Mouse (Mus musculus): ENCODE data around the gene Zscan25. TPM values are rescaled to one million over a fixed set of nuclear protein-coding genes. Genes with fewer than 3 reads are reported as not detected.
"Not testable (repeated sequence)": the region's sequence is repeated elsewhere in the genome, so short reads cannot be mapped to it uniquely, and the experiment has no call there.

The Zscan25 gene
- polyA plus RNA-seq, 1 experiment from 2014 or later = 0.51 TPM

DNA sequence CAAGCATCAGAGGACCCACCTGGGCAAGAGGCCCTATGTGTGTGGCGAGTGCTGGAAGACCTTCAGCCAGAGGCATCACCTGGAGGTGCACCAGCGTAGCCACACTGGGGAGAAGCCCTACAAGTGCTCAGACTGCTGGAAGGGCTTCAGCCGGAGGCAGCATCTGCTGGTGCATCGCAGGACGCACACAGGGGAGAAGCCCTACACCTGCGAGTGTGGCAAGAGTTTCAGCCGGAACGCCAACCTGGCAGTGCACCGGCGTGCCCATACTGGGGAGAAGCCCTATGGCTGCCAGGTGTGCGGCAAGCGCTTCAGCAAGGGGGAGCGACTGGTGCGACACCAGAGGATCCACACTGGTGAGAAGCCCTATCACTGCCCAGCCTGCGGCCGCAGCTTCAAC lies 10.4 kb downstream of the Zscan25 start:
- whole genome bisulfite sequencing = 96% methylated on average over 16 of the region's 16 CpGs
- no peak for ATAC-seq (replicated peaks; ENCODE audit: extremely low read depth, insufficient read depth, low FRiP score)
- Histone ChIP-seq H3K9me3 (replicated peaks; ENCODE audit: control insufficient read depth, low read length) (no peaks in the 10 kb centered on the region), H3K27ac (ENCODE audit: low read length) (no peak overlapping the region), H3K36me3 (ENCODE audit: control insufficient read depth, insufficient read depth) (peaks cover 65% of the 10 kb centered on the region), H3K4me2 (ENCODE audit: low read depth, low read length) (no peak overlapping the region), H3K9ac (ENCODE audit: low read length) (no peak overlapping the region), H3K4me1 (ENCODE audit: control insufficient read depth, insufficient read depth, low read length) (no peaks in the 10 kb centered on the region), H3K4me3 (ENCODE audit: low read length) (no peak overlapping the region), H3K27me3 (ENCODE audit: control insufficient read depth, insufficient read depth, low read length) (no peaks in the 10 kb centered on the region)

DNA sequence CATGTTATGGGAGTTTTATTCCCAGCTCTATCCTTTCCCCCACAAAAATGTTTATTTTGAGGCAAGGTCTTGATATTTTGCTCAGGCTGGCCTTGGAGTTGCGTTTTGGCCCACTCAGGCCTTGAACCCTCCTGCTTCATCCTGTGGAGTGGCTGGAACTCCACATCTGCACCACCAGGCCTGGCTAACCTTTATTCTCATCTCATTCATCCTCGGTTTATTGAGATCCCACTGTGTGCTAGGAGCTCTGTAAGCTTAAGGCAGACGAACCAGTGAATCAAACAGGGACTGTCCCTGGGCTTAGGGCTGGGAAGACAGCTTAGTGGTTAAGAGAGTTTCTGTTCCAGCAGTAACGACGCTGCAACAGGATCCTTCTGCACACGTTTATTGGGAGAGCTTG lies 12.1 kb downstream of the Zscan25 start:
- H3K4me3 ChIP-seq (ENCODE audit: low read length) = no peak overlapping the region
- 92% methylated on average over 6 of the region's 6 CpGs for WGBS
- peaks cover 52% of the 10 kb centered on the region for H3K36me3 ChIP-seq (ENCODE audit: control insufficient read depth, insufficient read depth)
- H3K27me3 ChIP-seq (ENCODE audit: control insufficient read depth, insufficient read depth, low read length) = no peaks in the 10 kb centered on the region
- no peak overlapping the region for H3K9ac ChIP-seq (ENCODE audit: low read length)
- ATAC-seq (replicated peaks; ENCODE audit: extremely low read depth, insufficient read depth, low FRiP score) = no peak
- H3K4me1 ChIP-seq (ENCODE audit: control insufficient read depth, insufficient read depth, low read length) = no peaks in the 10 kb centered on the region
- H3K4me2 ChIP-seq (ENCODE audit: low read depth, low read length) = no peak overlapping the region
- no peak overlapping the region for H3K27ac ChIP-seq (ENCODE audit: low read length)
- no peaks in the 10 kb centered on the region for H3K9me3 ChIP-seq (replicated peaks; ENCODE audit: control insufficient read depth, low read length)

DNA sequence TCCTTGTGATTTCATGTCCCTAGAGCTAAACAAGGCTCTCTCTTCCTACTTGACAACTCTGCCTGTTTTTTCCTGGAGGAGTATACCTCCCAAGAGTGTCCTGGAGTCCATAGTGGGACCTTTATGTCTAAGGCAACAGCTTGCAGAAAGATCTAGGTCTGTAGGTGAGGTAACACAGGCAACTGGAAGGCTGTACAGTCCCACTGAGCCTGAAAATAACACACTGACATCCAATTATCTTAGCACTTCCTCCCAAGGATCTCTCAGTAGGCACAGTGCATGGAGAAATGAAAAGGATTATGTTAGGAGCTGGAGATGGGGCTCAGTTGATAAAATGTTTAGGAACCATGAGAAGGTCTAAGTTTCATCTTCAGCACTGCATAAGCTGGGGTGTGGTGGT lies 20.2 kb downstream of the Zscan25 start:
- Histone ChIP-seq H3K4me1 (ENCODE audit: control insufficient read depth, insufficient read depth, low read length) (no peaks in the 10 kb centered on the region), H3K4me3 (ENCODE audit: low read length) (no peak overlapping the region), H3K27ac (ENCODE audit: low read length) (no peak overlapping the region), H3K9ac (ENCODE audit: low read length) (no peak overlapping the region), H3K27me3 (ENCODE audit: control insufficient read depth, insufficient read depth, low read length) (no peaks in the 10 kb centered on the region), H3K9me3 (replicated peaks; ENCODE audit: control insufficient read depth, low read length) (no peaks in the 10 kb centered on the region), H3K4me2 (ENCODE audit: low read depth, low read length) (no peak overlapping the region), H3K36me3 (ENCODE audit: control insufficient read depth, insufficient read depth) (no peaks in the 10 kb centered on the region)
- ATAC-seq (replicated peaks; ENCODE audit: extremely low read depth, insufficient read depth, low FRiP score) = no peak

DNA sequence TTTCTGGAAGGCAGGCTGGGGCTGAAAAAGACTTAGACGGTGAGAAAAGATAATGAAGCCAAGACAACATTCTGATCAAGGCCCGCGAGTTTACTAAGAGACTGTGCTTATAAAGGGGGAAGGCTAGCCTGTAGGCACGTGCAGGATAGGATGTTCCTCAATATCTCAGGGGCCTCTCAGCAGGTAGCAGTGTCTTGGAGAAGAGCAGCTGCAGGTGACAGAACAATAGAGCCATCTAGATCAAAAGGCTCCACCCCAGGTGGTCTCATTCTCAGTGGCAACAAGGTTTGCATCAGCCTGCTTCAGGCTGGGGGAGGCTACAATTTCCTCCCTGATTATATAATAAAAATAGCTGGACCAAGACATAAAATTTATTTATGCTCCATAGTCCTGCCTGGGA lies 21.5 kb downstream of the Zscan25 start:
- not testable (repeated sequence) for ATAC-seq (replicated peaks; ENCODE audit: extremely low read depth, insufficient read depth, low FRiP score); H3K4me3 ChIP-seq (ENCODE audit: low read length); H3K4me2 ChIP-seq (ENCODE audit: low read depth, low read length); H3K9me3 ChIP-seq (replicated peaks; ENCODE audit: control insufficient read depth, low read length); H3K27me3 ChIP-seq (ENCODE audit: control insufficient read depth, insufficient read depth, low read length); H3K36me3 ChIP-seq (ENCODE audit: control insufficient read depth, insufficient read depth); H3K9ac ChIP-seq (ENCODE audit: low read length); H3K4me1 ChIP-seq (ENCODE audit: control insufficient read depth, insufficient read depth, low read length); H3K27ac ChIP-seq (ENCODE audit: low read length)
- 71% methylated on average over 4 of the region's 4 CpGs for WGBS

DNA sequence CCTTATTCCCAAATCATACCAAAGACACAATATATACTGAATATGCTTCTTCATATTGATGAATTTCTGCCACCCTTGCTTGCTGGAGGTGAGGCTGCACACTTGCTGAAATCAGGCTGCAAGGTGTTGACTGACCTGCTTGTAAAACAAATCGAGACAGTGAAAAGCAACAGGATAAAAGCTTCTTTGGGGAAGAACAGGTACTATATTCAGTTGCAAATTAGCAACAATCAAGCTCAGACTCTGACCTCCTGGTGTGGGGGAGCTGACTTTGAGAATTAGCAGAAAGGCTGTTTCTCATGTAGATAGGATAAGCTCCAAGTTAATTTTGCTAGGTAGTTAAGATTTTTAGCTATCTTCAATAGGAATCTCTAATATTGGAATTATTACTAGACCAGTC lies 22.1 kb downstream of the Zscan25 start:
- H3K4me2 ChIP-seq (ENCODE audit: low read depth, low read length) = no peak overlapping the region
- H3K27me3 ChIP-seq (ENCODE audit: control insufficient read depth, insufficient read depth, low read length) = no peaks in the 10 kb centered on the region
- no peaks in the 10 kb centered on the region for H3K4me1 ChIP-seq (ENCODE audit: control insufficient read depth, insufficient read depth, low read length)
- H3K9ac ChIP-seq (ENCODE audit: low read length) = no peak overlapping the region
- no peaks in the 10 kb centered on the region for H3K9me3 ChIP-seq (replicated peaks; ENCODE audit: control insufficient read depth, low read length)
- no peak overlapping the region for H3K4me3 ChIP-seq (ENCODE audit: low read length)
- no peaks in the 10 kb centered on the region for H3K36me3 ChIP-seq (ENCODE audit: control insufficient read depth, insufficient read depth)
- 53% methylated on average over 1 of the region's 1 CpGs for WGBS
- no peak for ATAC-seq (replicated peaks; ENCODE audit: extremely low read depth, insufficient read depth, low FRiP score)
- H3K27ac ChIP-seq (ENCODE audit: low read length) = no peak overlapping the region

DNA sequence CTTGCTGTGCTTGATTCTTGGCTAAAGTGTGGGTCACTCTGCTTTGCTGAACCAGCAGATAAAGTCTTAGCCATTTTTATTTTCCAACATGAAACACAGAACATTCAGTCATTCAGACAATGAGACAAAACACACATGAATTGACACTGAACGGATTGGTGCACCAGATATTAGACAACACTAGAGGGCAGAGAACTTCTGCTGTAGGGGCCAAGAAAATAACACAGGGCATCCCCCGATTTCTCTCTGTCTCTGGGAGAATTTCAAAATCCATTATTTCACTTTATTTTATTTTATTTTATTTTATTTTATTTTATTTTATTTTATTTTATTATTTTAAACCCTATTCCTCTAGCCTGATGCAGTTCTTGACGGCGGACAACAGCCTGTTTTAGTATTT lies 26.7 kb downstream of the Zscan25 start:
- H3K4me2 ChIP-seq (ENCODE audit: low read depth, low read length); H3K27ac ChIP-seq (ENCODE audit: low read length); H3K9ac ChIP-seq (ENCODE audit: low read length); H3K27me3 ChIP-seq (ENCODE audit: control insufficient read depth, insufficient read depth, low read length); H3K36me3 ChIP-seq (ENCODE audit: control insufficient read depth, insufficient read depth); H3K9me3 ChIP-seq (replicated peaks; ENCODE audit: control insufficient read depth, low read length); H3K4me3 ChIP-seq (ENCODE audit: low read length); ATAC-seq (replicated peaks; ENCODE audit: extremely low read depth, insufficient read depth, low FRiP score); H3K4me1 ChIP-seq (ENCODE audit: control insufficient read depth, insufficient read depth, low read length): not testable (repeated sequence)
- 83% methylated on average over 4 of the region's 4 CpGs for WGBS

DNA sequence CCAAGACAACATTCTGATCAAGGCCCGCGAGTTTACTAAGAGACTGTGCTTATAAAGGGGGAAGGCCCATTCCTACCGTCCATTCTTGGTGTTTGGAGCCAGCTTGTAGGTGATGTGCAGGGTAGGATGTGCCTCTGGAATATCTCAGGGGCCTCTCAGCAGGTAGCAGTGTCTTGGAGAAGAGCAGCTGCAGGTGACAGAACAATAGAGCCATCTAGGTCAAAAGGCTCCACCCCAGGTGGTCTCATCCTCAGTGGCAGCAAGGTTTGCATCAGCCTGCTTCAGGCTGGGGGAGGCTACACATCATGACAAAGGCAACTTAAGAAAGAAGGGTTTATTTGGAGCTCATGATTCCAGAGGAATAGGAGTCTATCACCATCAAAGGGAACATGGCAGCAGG lies 27.5 kb downstream of the Zscan25 start:
- not testable (repeated sequence) for H3K9me3 ChIP-seq (replicated peaks; ENCODE audit: control insufficient read depth, low read length)

DNA sequence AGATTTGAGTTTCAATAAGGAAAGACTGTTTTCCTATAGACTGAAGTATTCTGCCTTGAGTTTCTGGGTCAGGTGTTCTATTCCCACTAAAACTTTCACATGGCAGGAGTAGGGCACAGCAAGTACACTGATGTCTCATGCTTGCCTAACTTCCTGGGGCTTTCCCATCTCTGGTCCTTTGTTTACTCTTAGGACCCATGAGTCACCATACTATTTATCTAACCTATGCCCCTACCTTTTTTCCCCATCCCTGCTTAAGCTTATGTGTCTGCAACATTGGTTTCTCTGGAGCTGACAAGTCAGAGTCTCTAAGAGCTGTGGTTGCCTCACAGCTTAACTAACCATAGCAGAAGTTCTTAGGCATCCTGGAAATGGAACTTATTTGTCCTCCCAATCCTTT lies 33.5 kb downstream of the Zscan25 start:
- Histone ChIP-seq H3K27me3 (ENCODE audit: control insufficient read depth, insufficient read depth, low read length) (no peaks in the 10 kb centered on the region), H3K9ac (ENCODE audit: low read length) (no peak overlapping the region), H3K36me3 (ENCODE audit: control insufficient read depth, insufficient read depth) (no peaks in the 10 kb centered on the region), H3K4me3 (ENCODE audit: low read length) (no peak overlapping the region), H3K27ac (ENCODE audit: low read length) (no peak overlapping the region), H3K4me2 (ENCODE audit: low read depth, low read length) (no peak overlapping the region), H3K4me1 (ENCODE audit: control insufficient read depth, insufficient read depth, low read length) (no peaks in the 10 kb centered on the region), H3K9me3 (replicated peaks; ENCODE audit: control insufficient read depth, low read length) (peaks cover 3% of the 10 kb centered on the region; the same call in 1 of the 2 replicates)
- no peak for ATAC-seq (replicated peaks; ENCODE audit: extremely low read depth, insufficient read depth, low FRiP score)

More for the DNA sequence above, 27.5 kb downstream of the Zscan25 start:
- H3K27me3 ChIP-seq (ENCODE audit: control insufficient read depth, insufficient read depth, low read length); H3K36me3 ChIP-seq (ENCODE audit: control insufficient read depth, insufficient read depth); ATAC-seq (replicated peaks; ENCODE audit: extremely low read depth, insufficient read depth, low FRiP score); H3K27ac ChIP-seq (ENCODE audit: low read length); H3K4me3 ChIP-seq (ENCODE audit: low read length); H3K4me2 ChIP-seq (ENCODE audit: low read depth, low read length); H3K4me1 ChIP-seq (ENCODE audit: control insufficient read depth, insufficient read depth, low read length); H3K9ac ChIP-seq (ENCODE audit: low read length): not testable (repeated sequence)
- 70% methylated on average over 3 of the region's 3 CpGs for WGBS

DNA sequence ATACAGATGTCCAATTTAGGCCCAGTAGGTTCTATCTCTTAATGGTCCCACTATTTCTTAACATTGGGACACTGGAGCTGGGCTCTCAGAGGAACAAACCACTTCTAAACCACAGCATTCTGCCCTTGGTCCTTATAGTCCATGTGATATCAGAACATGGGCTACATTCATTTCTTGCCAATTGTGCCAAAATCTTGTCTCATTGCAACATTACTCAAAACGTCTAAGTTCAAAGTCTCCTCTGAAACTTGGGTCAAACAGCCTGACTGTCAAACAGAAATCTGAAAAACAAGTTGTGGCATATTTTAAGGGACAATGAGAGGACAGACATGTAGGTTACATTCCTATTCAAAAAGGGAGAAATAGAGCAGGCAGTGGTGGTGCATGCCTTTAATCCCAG lies 36.8 kb downstream of the Zscan25 start:
- no peaks in the 10 kb centered on the region for H3K4me1 ChIP-seq (ENCODE audit: control insufficient read depth, insufficient read depth, low read length)
- WGBS = 75% methylated on average over 1 of the region's 1 CpGs
- peaks cover 4% of the 10 kb centered on the region for H3K9me3 ChIP-seq (replicated peaks; ENCODE audit: control insufficient read depth, low read length)
- H3K9ac ChIP-seq (ENCODE audit: low read length) = no peak overlapping the region
- H3K4me3 ChIP-seq (ENCODE audit: low read length) = no peak overlapping the region
- no peaks in the 10 kb centered on the region for H3K27me3 ChIP-seq (ENCODE audit: control insufficient read depth, insufficient read depth, low read length)
- no peaks in the 10 kb centered on the region for H3K36me3 ChIP-seq (ENCODE audit: control insufficient read depth, insufficient read depth)
- no peak overlapping the region for H3K4me2 ChIP-seq (ENCODE audit: low read depth, low read length)
- no peak overlapping the region for H3K27ac ChIP-seq (ENCODE audit: low read length)
- no peak for ATAC-seq (replicated peaks; ENCODE audit: extremely low read depth, insufficient read depth, low FRiP score)

DNA sequence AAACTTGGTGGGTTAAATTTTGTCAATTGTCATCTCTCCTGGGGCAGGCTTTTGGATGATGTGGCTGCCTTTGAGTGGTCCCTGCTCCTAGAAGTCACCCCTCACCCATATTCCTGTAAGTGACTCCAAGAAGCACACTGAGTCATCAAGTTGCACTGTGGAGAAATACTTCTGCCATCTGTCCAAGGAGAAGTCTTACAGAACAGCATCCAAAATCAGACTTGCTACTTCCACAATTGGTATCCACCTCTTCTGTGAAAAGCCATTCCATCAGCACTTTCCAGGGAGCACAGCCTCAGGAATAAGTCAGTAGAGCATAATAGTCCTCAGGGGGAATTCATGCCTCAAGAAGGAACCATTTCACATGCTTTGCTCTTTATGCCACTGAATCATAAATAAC lies 58.5 kb downstream of the Zscan25 start:
- H3K4me3 ChIP-seq (ENCODE audit: low read length); H3K4me1 ChIP-seq (ENCODE audit: control insufficient read depth, insufficient read depth, low read length); H3K27ac ChIP-seq (ENCODE audit: low read length); H3K27me3 ChIP-seq (ENCODE audit: control insufficient read depth, insufficient read depth, low read length); H3K9ac ChIP-seq (ENCODE audit: low read length); H3K36me3 ChIP-seq (ENCODE audit: control insufficient read depth, insufficient read depth); ATAC-seq (replicated peaks; ENCODE audit: extremely low read depth, insufficient read depth, low FRiP score); H3K9me3 ChIP-seq (replicated peaks; ENCODE audit: control insufficient read depth, low read length); H3K4me2 ChIP-seq (ENCODE audit: low read depth, low read length): not testable (repeated sequence)

Measured in heart, embryonic 16.5 days (tissue).